Mouse (Mus musculus) midbrain, embryonic 13.5 days (tissue): Measurements from ENCODE around the gene Ebi3. TPM values are rescaled to one million over a fixed set of nuclear protein-coding genes. Genes with fewer than 3 reads are reported as not detected.

ENCODE experiments used
- ATAC-seq: fragments of 200-750 bp; cut with Nextera tagmentation; 2 replicates; pipeline ENCODE4 v1.8.0; 2017; ENCODE audit warnings: mild to moderate bottlenecking, moderate TSS enrichment, moderate library complexity
- H3K27ac ChIP-seq: fragments of 300-500 bp; sonication (generic); 2 replicates; pipeline ENCODE4 v1.5.1; 2015; ENCODE audit warnings: inconsistent platforms, mild to moderate bottlenecking, moderate library complexity
- H3K27me3 ChIP-seq: fragments of 300-500 bp; sonication (generic); 2 replicates; pipeline ENCODE4 v1.6.1; 2015; ENCODE audit warnings: mild to moderate bottlenecking, inconsistent platforms
- H3K36me3 ChIP-seq: fragments of 300-500 bp; sonication (generic); 2 replicates; pipeline ENCODE4 v1.6.1; 2015; ENCODE audit warnings: mild to moderate bottlenecking, inconsistent platforms
- H3K4me1 ChIP-seq: fragments of 300-500 bp; sonication (generic); replicated peaks from 2 replicates; pipeline ENCODE4 v1.6.1; 2015; ENCODE audit warnings: inconsistent platforms
- H3K4me2 ChIP-seq: fragments of 300-500 bp; sonication (generic); replicated peaks from 2 replicates; pipeline ENCODE4 v1.6.1; 2015; ENCODE audit warnings: moderate library complexity, mild to moderate bottlenecking, inconsistent platforms
- H3K4me3 ChIP-seq: fragments of 300-500 bp; sonication (generic); replicated peaks from 2 replicates; pipeline ENCODE4 v1.5.1; 2015; ENCODE audit warnings: mild to moderate bottlenecking, inconsistent platforms
- H3K9ac ChIP-seq: fragments of 300-500 bp; sonication (generic); replicated peaks from 2 replicates; pipeline ENCODE4 v1.6.1; 2015; ENCODE audit warnings: mild to moderate bottlenecking, inconsistent platforms
- H3K9me3 ChIP-seq: fragments of 300-500 bp; sonication (generic); 2 replicates; pipeline ENCODE4 v1.6.1; 2016; ENCODE audit warnings: mild to moderate bottlenecking, inconsistent platforms
- WGBS: fragments of 180-500 bp; shearing (Covaris S2); methylation state at CpG from one replicate; pipeline ENCODE4 v1.1.7; 2015; 5-methylcytosine and 5-hydroxymethylcytosine counted together
- polyA plus RNA-seq: library from polyadenylated mRNA; unstranded; fragments of >200 nt; fragmentation: Nextera tagmentation; extraction: Ambion mirVana; gene quantifications from 2 replicates; pipeline ENCODE4 v1.2.1, GENCODE M21; 2015

Ebi3 gene
- polyA plus RNA-seq, 1 experiment from 2014 or later, result 4.7 TPM

- peak overlapping the region; percentile 58 for H3K4me2 ChIP-seq
- peak overlapping the region; percentile 56 for H3K4me3 ChIP-seq
- no peaks in the 10 kb centered on the region for H3K9me3 ChIP-seq
- WGBS, result 77% methylated on average over 10 of the region's 10 CpGs
- H3K36me3 ChIP-seq, result peaks cover 35% of the 10 kb centered on the region
- H3K4me1 ChIP-seq, result peaks cover 37% of the 10 kb centered on the region
- H3K9ac ChIP-seq, result peak overlapping the region; percentile 59
- peaks cover 3% of the 10 kb centered on the region; the same call in 1 of the 2 replicates for H3K27me3 ChIP-seq
- no peak for ATAC-seq
- peak overlapping the region; percentile 92 for H3K27ac ChIP-seq
Observed at GRCm38 (mm10) chr17:55959946-55960740, 7.7 kb downstream of the Ebi3 start.

- no peak for ATAC-seq
Observed at GRCm38 (mm10) chr17:55960791-55961190, 8.4 kb downstream of the Ebi3 start.

GRCm38 (mm10) chr17:55961631-55962030 lies 9.2 kb downstream of the Ebi3 start:
- no peak for ATAC-seq
- H3K27me3 ChIP-seq, result no peaks in the 10 kb centered on the region

More at GRCm38 (mm10) chr17:55960791-55961190, 8.4 kb downstream of the Ebi3 start:
- peaks cover 41% of the 10 kb centered on the region for H3K36me3 ChIP-seq
- no peak overlapping the region for H3K4me3 ChIP-seq
- no peak overlapping the region for H3K9ac ChIP-seq
- peaks cover 34% of the 10 kb centered on the region for H3K4me1 ChIP-seq
- H3K4me2 ChIP-seq, result no peak overlapping the region
- no peaks in the 10 kb centered on the region for H3K27me3 ChIP-seq
- no peaks in the 10 kb centered on the region for H3K9me3 ChIP-seq
- H3K27ac ChIP-seq, result no peak overlapping the region

GRCm38 (mm10) chr17:55963171-55963570 lies 10.7 kb downstream of the Ebi3 start:
- ATAC-seq, result no peak

More at GRCm38 (mm10) chr17:55961631-55962030, 9.2 kb downstream of the Ebi3 start:
- H3K4me1 ChIP-seq, result peaks cover 25% of the 10 kb centered on the region
- H3K4me3 ChIP-seq, result no peak overlapping the region
- no peaks in the 10 kb centered on the region for H3K9me3 ChIP-seq
- no peak overlapping the region for H3K4me2 ChIP-seq
- 94% methylated on average over 7 of the region's 7 CpGs for WGBS
- H3K9ac ChIP-seq, result no peak overlapping the region
- H3K27ac ChIP-seq, result no peak overlapping the region
- H3K36me3 ChIP-seq, result peaks cover 48% of the 10 kb centered on the region

GRCm38 (mm10) chr17:55964496-55964895 lies 12.1 kb downstream of the Ebi3 start:
- WGBS, result 94% methylated on average over 10 of the region's 10 CpGs

More at GRCm38 (mm10) chr17:55963171-55963570, 10.7 kb downstream of the Ebi3 start:
- H3K36me3 ChIP-seq, result peaks cover 61% of the 10 kb centered on the region
- H3K9ac ChIP-seq, result no peak overlapping the region
- H3K9me3 ChIP-seq, result no peaks in the 10 kb centered on the region
- H3K27ac ChIP-seq, result no peak overlapping the region
- H3K4me2 ChIP-seq, result no peak overlapping the region
- WGBS, result 87% methylated on average over 14 of the region's 14 CpGs
- peaks cover 22% of the 10 kb centered on the region for H3K4me1 ChIP-seq
- H3K27me3 ChIP-seq, result no peaks in the 10 kb centered on the region
- no peak overlapping the region for H3K4me3 ChIP-seq

GRCm38 (mm10) chr17:55964996-55965395 lies 12.6 kb downstream of the Ebi3 start:
- Histone ChIP-seq H3K27me3 (no peaks in the 10 kb centered on the region), H3K4me2 (no peak overlapping the region), H3K36me3 (peaks cover 61% of the 10 kb centered on the region), H3K9me3 (no peaks in the 10 kb centered on the region), H3K4me1 (peaks cover 30% of the 10 kb centered on the region), H3K4me3 (no peak overlapping the region), H3K9ac (no peak overlapping the region), H3K27ac (no peak overlapping the region)
- no peak for ATAC-seq
- 85% methylated on average over 9 of the region's 9 CpGs for WGBS

More at GRCm38 (mm10) chr17:55964496-55964895, 12.1 kb downstream of the Ebi3 start:
- ATAC-seq, result no peak
- Histone ChIP-seq H3K36me3 (peaks cover 61% of the 10 kb centered on the region), H3K9ac (no peak overlapping the region), H3K27ac (no peak overlapping the region), H3K4me3 (no peak overlapping the region), H3K27me3 (no peaks in the 10 kb centered on the region), H3K4me1 (peaks cover 30% of the 10 kb centered on the region), H3K4me2 (no peak overlapping the region), H3K9me3 (no peaks in the 10 kb centered on the region)

- Histone ChIP-seq H3K9me3 (no peaks in the 10 kb centered on the region), H3K4me1 (peaks cover 45% of the 10 kb centered on the region), H3K9ac (no peak overlapping the region), H3K27ac (peak overlapping the region; percentile 95; the same call in 1 of the 2 replicates), H3K27me3 (no peaks in the 10 kb centered on the region), H3K36me3 (peaks cover 51% of the 10 kb centered on the region), H3K4me2 (no peak overlapping the region), H3K4me3 (no peak overlapping the region)
- WGBS, result 95% methylated on average over 4 of the region's 4 CpGs
- no peak for ATAC-seq
Observed at GRCm38 (mm10) chr17:55967186-55967585, 14.7 kb downstream of the Ebi3 start.

- Histone ChIP-seq H3K36me3 (peaks cover 49% of the 10 kb centered on the region), H3K4me1 (peaks cover 55% of the 10 kb centered on the region), H3K4me3 (no peak overlapping the region), H3K27me3 (no peaks in the 10 kb centered on the region), H3K27ac (peak overlapping the region; percentile 95), H3K9ac (peak overlapping the region; percentile 49; the same call in 1 of the 2 replicates), H3K4me2 (no peak overlapping the region), H3K9me3 (no peaks in the 10 kb centered on the region)
- ATAC-seq, result no peak
- 64% methylated on average over 7 of the region's 7 CpGs for WGBS
Observed at GRCm38 (mm10) chr17:55968210-55968609, 15.8 kb downstream of the Ebi3 start.

GRCm38 (mm10) chr17:55969560-55969959 lies 17.1 kb downstream of the Ebi3 start:
- Histone ChIP-seq H3K36me3 (peaks cover 50% of the 10 kb centered on the region), H3K9ac (peak overlapping the region; percentile 88; the same call in 1 of the 2 replicates), H3K27me3 (no peaks in the 10 kb centered on the region), H3K9me3 (no peaks in the 10 kb centered on the region), H3K4me2 (peak overlapping the region; percentile 84), H3K4me3 (peak overlapping the region; percentile 66; the same call in 1 of the 2 replicates), H3K4me1 (peaks cover 55% of the 10 kb centered on the region), H3K27ac (peak overlapping the region; percentile 95)
- peak; percentile 78 for ATAC-seq
- WGBS, result 20% methylated on average over 14 of the region's 14 CpGs

- 6% methylated on average over 55 of the region's 55 CpGs for WGBS
- H3K4me1 ChIP-seq, result peaks cover 55% of the 10 kb centered on the region
- H3K36me3 ChIP-seq, result peaks cover 44% of the 10 kb centered on the region
- peak within 1 kb of the TSS; percentile 95 for H3K27ac ChIP-seq
- no peaks in the 10 kb centered on the region for H3K9me3 ChIP-seq
- H3K4me3 ChIP-seq, result peak within 1 kb of the TSS; percentile 66
- peak within 1 kb of the TSS; percentile 84 for H3K4me2 ChIP-seq
- peak within 1 kb of the TSS; percentile 88 for H3K9ac ChIP-seq
- ATAC-seq, result peak; percentile 62
- no peaks in the 10 kb centered on the region for H3K27me3 ChIP-seq
Observed at GRCm38 (mm10) chr17:55969966-55970891, 17.8 kb downstream of the Ebi3 start, which contains the start of gene Shd. Gene Shd (plus strand): TSS chr17:55970467.

- Histone ChIP-seq H3K4me3 (peak overlapping the region; percentile 66), H3K27me3 (no peaks in the 10 kb centered on the region), H3K4me1 (peaks cover 61% of the 10 kb centered on the region), H3K36me3 (peaks cover 37% of the 10 kb centered on the region), H3K27ac (peak overlapping the region; percentile 95), H3K4me2 (peak overlapping the region; percentile 84), H3K9ac (peak overlapping the region; percentile 88), H3K9me3 (no peaks in the 10 kb centered on the region)
- ATAC-seq, result no peak
- 17% methylated on average over 22 of the region's 22 CpGs for WGBS
Observed at GRCm38 (mm10) chr17:55971453-55971852, 19.0 kb downstream of the Ebi3 start.
